Mouse (Mus musculus): ENCODE measurements at regions not wholly inside any gene's neighbourhood (a gene's known extent, or its start where the extent isn't known, plus 50 kb on each side); places are given as distances from the start of the nearest gene placed in this dataset.
"Not testable (repeated sequence)": the region's sequence is repeated elsewhere in the genome, so short reads cannot be mapped to it uniquely, and the experiment has no call there.

GRCm38 (mm10) chr7:70239059-70239458 lies 127.5 kb downstream of the Nr2f2 start:
- intact Hi-C loops (cut with DNase I); DNase-seq: not testable (repeated sequence)

GRCm38 (mm10) chr7:70219310-70219709 lies 147.2 kb downstream of the Nr2f2 start:
- intact Hi-C loops (cut with DNase I), result no loop called here
- no peak for DNase-seq

- intact Hi-C loops (cut with DNase I), result no loop called here
These were observed 149.4 kb downstream of the Nr2f2 start for GRCm38 (mm10) chr7:70217137-70217536.

GRCm38 (mm10) chr7:70213970-70214520 lies 152.5 kb downstream of the Nr2f2 start:
- DNase-seq, result no peak
- intact Hi-C loops (cut with DNase I), result no loop called here

More at GRCm38 (mm10) chr7:70217137-70217536, 149.4 kb downstream of the Nr2f2 start:
- no peak for DNase-seq

GRCm38 (mm10) chr7:70205900-70206299 lies 160.6 kb downstream of the Nr2f2 start:
- intact Hi-C loops (cut with DNase I), result no loop called here
- DNase-seq, result no peak

- DNase-seq, result no peak
- intact Hi-C loops (cut with DNase I), result no loop called here
These were observed 166.3 kb downstream of the Nr2f2 start for GRCm38 (mm10) chr7:70200188-70200587.

GRCm38 (mm10) chr7:70178956-70179355 lies 187.6 kb downstream of the Nr2f2 start:
- intact Hi-C loops (cut with DNase I), result no loop called here
- no peak for DNase-seq

- DNase-seq, result no peak
- intact Hi-C loops (cut with DNase I), result no loop called here
These were observed 188.5 kb downstream of the Nr2f2 start for GRCm38 (mm10) chr7:70178006-70178405.

- no peak for DNase-seq
- intact Hi-C loops (cut with DNase I), result no loop called here
These were observed 189.8 kb downstream of the Nr2f2 start for GRCm38 (mm10) chr7:70176686-70177259.

- intact Hi-C loops (cut with DNase I), result no loop called here
- DNase-seq, result no peak
These were observed 190.4 kb downstream of the Nr2f2 start for GRCm38 (mm10) chr7:70176086-70176485.

- intact Hi-C loops (cut with DNase I), result no loop called here
- no peak for DNase-seq
These were observed 194.1 kb downstream of the Nr2f2 start for GRCm38 (mm10) chr7:70172431-70172830.

GRCm38 (mm10) chr7:70171456-70171855 lies 195.1 kb downstream of the Nr2f2 start:
- DNase-seq, result no peak
- intact Hi-C loops (cut with DNase I), result no loop called here

GRCm38 (mm10) chr7:70168080-70168479 lies 198.5 kb downstream of the Nr2f2 start:
- intact Hi-C loops (cut with DNase I), result no loop called here
- DNase-seq, result no peak

- intact Hi-C loops (cut with DNase I), result no loop called here
- no peak for DNase-seq
These were observed 200.5 kb downstream of the Nr2f2 start for GRCm38 (mm10) chr7:70166081-70166480.

GRCm38 (mm10) chr7:70165501-70165900 lies 201.0 kb downstream of the Nr2f2 start:
- no peak for DNase-seq
- intact Hi-C loops (cut with DNase I), result no loop called here

- no peak for DNase-seq
- intact Hi-C loops (cut with DNase I), result no loop called here
These were observed 201.8 kb downstream of the Nr2f2 start for GRCm38 (mm10) chr7:70164691-70165193.

- DNase-seq, result no peak
- intact Hi-C loops (cut with DNase I), result no loop called here
These were observed 208.0 kb downstream of the Nr2f2 start for GRCm38 (mm10) chr7:70158531-70158930.

GRCm38 (mm10) chr7:70144726-70145271 lies 221.7 kb downstream of the Nr2f2 start:
- intact Hi-C loops (cut with DNase I), result no loop called here
- DNase-seq, result no peak

GRCm38 (mm10) chr7:70136837-70137236 lies 229.7 kb downstream of the Nr2f2 start:
- DNase-seq, result no peak
- intact Hi-C loops (cut with DNase I), result no loop called here

- intact Hi-C loops (cut with DNase I), result no loop called here
- no peak for DNase-seq
These were observed 231.1 kb downstream of the Nr2f2 start for GRCm38 (mm10) chr7:70135416-70135815.

- intact Hi-C loops (cut with DNase I), result no loop called here
- no peak for DNase-seq
These were observed 236.6 kb downstream of the Nr2f2 start for GRCm38 (mm10) chr7:70129963-70130362.

- no peak for DNase-seq
- intact Hi-C loops (cut with DNase I), result loop anchor here (5.0 kb wide), 1 partner anchor 209 kb away; no protein-coding TSS in a partner anchor
These were observed 243.7 kb downstream of the Nr2f2 start for GRCm38 (mm10) chr7:70122818-70123217.

All from gastrocnemius, postnatal 36 days (tissue).